Mouse (Mus musculus) heart, postnatal 0 days (tissue): ENCODE measurements around the gene Slc4a8.

ENCODE experiments used
- CTCF ChIP-seq: IDR thresholded peaks from 2 replicates; pipeline ENCODE4 v1.5.1; 2016; ENCODE audit warnings: antibody characterized with exemption, control low read depth, low read depth
- EP300 ChIP-seq: IDR thresholded peaks from 2 replicates; pipeline ENCODE4 v1.6.1; 2016; ENCODE audit warnings: antibody characterized with exemption, low read depth

DNA sequence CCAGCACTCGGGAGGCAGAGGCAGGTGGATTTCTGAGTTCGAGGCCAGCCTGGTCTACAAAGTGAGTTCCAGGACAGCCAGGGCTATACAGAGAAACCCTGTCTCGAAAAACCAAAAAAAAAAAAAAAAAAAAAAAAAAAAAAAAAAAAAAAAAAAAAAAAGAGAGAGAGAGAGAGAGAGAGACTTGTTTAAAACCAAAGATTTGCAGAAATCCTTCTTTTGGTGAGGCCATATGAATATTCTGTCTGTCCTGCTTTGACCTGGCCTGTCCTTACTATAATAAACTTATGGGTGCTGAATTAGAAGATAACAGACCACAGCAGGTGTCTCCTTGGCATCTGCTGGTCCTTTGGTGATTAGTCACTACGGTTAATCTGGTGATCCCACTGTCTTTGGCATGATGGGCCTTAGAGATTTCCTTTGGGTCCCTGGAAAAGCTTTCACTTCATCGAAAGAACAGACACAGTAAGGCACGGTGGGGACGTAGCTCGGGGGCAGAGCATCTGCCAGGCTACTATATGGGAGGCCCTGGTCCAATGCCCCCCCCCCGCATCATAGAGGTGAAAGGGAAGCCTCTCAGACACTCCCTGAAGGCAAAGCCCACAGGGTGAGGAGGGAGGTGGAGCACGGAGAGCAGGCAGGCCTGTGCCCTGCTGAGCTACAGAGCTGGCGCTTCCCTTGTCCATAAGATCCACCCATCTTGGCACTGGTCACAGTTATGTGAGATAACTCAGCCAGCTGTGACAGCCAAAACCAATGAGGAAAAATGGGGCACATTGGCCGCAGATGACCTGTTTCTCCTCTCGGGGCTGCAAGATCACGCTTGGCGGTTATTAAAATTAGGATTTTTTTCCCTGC, 26.2 kb upstream of the Slc4a8 start:
- TF ChIP-seq CTCF (no peak), EP300 (no peak)
